Mouse (Mus musculus) spleen, adult 2 months (tissue): ENCODE data around the gene Coro7. TPM values are rescaled to one million over a fixed set of nuclear protein-coding genes. Genes with fewer than 3 reads are reported as not detected.

Experiments
- DNase-seq, 2 experiments: peaks; one replicate each; pipeline versions ENCODE4 v3.0.0 to v3.0.0-alpha.2; 2012 to 2021; ENCODE audit warnings: low spot score in 2 of 2, low read depth in 1 of 2
- H3K27ac ChIP-seq: fragments of 200-500 bp; 2 replicates; pipeline ENCODE4 v1.5.1; 2012; ENCODE audit warnings: low read length, inconsistent platforms; ENCODE audit not compliant: insufficient read depth
- H3K27me3 ChIP-seq: fragments of 200-500 bp; 2 replicates; pipeline ENCODE4 v1.6.1; 2012; ENCODE audit warnings: mild to moderate bottlenecking, moderate library complexity, low read length, inconsistent platforms; ENCODE audit not compliant: control insufficient read depth, insufficient read depth
- H3K36me3 ChIP-seq: fragments of 200-500 bp; 2 replicates; pipeline ENCODE4 v1.6.1; 2012; ENCODE audit warnings: mild to moderate bottlenecking, low read length, inconsistent platforms; ENCODE audit not compliant: control insufficient read depth, insufficient read depth
- H3K4me1 ChIP-seq: fragments of 200-500 bp; 2 replicates; pipeline ENCODE4 v1.6.1; 2011; ENCODE audit warnings: inconsistent platforms; ENCODE audit not compliant: control insufficient read depth, insufficient read depth, insufficient read length
- H3K4me3 ChIP-seq: fragments of 200-500 bp; 2 replicates; pipeline ENCODE4 v1.5.1; 2011; ENCODE audit warnings: mild to moderate bottlenecking, inconsistent platforms; ENCODE audit not compliant: insufficient read depth, insufficient read length; ENCODE audit errors: extremely low read depth
- CTCF ChIP-seq: fragments of 200-500 bp; IDR thresholded peaks from 2 replicates; pipeline ENCODE4 v1.5.1; 2011; ENCODE audit warnings: mild to moderate bottlenecking, inconsistent platforms; ENCODE audit not compliant: insufficient read depth, insufficient read length, insufficient replicate concordance; ENCODE audit errors: extremely low read depth
- POLR2A ChIP-seq: fragments of 200-500 bp; IDR thresholded peaks from 2 replicates; pipeline ENCODE4 v1.6.1; 2011; ENCODE audit warnings: low read depth, low read length, inconsistent platforms
- WGBS: fragments of 180-500 bp; shearing (Covaris S2); methylation state at CpG from one replicate; pipeline ENCODE4 v1.1.7; 2018; 5-methylcytosine and 5-hydroxymethylcytosine counted together
- polyA plus RNA-seq: library from polyadenylated mRNA; depleted of rRNA; stranded (reverse); fragments of >200 nt; gene quantifications from 2 replicates; pipeline ENCODE4 v1.2.3, GENCODE M21; 2012

Gene Coro7
- polyA plus RNA-seq, 1 experiment, result 150 TPM

DNA sequence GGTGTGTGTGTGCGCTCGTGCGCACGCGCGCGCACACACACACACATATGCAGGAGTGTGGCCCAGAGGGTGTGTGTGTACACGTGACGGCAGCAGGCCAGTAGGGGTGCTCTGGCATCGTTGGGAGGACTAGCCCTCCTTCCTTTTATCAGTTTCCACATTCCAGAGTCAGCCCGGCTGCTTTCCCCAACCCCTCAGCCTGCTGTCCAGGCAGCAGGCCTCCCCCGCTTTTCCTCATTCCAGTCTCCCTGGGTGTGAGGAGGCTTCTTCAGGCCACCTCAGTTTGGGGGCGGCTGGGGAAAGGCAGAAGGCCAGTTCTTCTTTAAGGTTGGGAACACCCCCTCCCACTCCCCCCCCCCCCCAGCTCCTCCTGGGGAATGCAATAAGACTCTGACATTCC is 37.4 kb downstream of the Coro7 start:
- no peak overlapping the region for H3K4me3 ChIP-seq
- peaks cover 13% of the 10 kb centered on the region for H3K36me3 ChIP-seq
- H3K27me3 ChIP-seq, result no peaks in the 10 kb centered on the region
- peaks cover 16% of the 10 kb centered on the region; the same call in 1 of the 2 replicates for H3K4me1 ChIP-seq
- no peak for DNase-seq
- no peak for TF ChIP-seq CTCF
- no peak for TF ChIP-seq POLR2A
- 0 out of 2 replicates have a peak overlapping the region, but pooled peaks have one; percentile 8 for H3K27ac ChIP-seq
- WGBS, result 91% methylated on average over 13 of the region's 13 CpGs

GRCm38 (mm10) chr16:4641119-4641838 is 38.3 kb downstream of the Coro7 start:
- Histone ChIP-seq H3K27me3 (no peaks in the 10 kb centered on the region), H3K27ac (peak overlapping the region; percentile 33; the same call in 1 of the 2 replicates), H3K4me3 (no peak overlapping the region), H3K4me1 (peaks cover 16% of the 10 kb centered on the region; the same call in 1 of the 2 replicates), H3K36me3 (peaks cover 9% of the 10 kb centered on the region)
- peak in 1 of 2 experiments; percentile 38 for DNase-seq
- WGBS, result 61% methylated on average over 3 of the region's 3 CpGs
- TF ChIP-seq CTCF (no peak), POLR2A (no peak)

DNA sequence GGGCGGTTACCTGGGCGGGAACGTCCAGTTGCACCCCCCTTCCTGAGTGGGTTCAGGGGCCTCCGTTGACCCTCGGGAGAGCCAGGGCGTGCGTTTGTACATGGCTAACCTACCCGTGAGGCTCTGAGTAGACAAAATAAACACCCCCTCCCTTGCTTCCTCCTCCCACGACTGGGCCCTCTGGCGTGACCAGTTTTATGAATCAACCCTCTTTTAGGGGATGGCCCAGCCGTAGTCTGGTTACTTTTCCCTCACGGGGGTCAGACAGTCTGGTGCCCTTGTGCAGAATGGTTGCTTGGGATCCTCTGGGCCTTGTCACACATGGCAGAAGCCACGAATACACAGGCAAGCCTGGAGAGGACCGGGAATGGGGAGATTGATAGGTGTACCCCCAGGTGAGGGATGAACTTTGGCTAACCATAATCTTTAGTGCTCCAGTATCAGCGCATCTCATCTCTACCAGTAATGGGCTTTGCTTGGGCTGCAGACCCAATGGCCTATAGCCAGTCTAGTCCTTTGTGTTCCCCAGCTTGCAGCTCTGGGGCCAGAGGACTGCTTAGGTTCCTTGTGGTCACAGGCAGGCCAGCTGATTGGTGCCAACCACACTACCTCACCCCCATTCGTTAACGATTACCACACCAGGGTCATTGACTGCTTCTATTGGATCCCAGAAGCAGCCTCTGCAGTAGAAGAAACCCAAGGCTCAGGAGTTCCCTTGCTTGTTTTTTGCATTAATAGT is 39.1 kb downstream of the Coro7 start:
- Histone ChIP-seq H3K36me3 (peaks cover 6% of the 10 kb centered on the region), H3K27ac (peak overlapping the region; percentile 65), H3K4me3 (peak overlapping the region; percentile 44; the same call in 1 of the 2 replicates), H3K27me3 (no peaks in the 10 kb centered on the region), H3K4me1 (peaks cover 16% of the 10 kb centered on the region; the same call in 1 of the 2 replicates)
- DNase-seq, result peak in 1 of 2 experiments; percentile 20
- TF ChIP-seq CTCF (no peak), POLR2A (no peak)
- WGBS, result 49% methylated on average over 17 of the region's 17 CpGs

GRCm38 (mm10) chr16:4639831-4640237 is 39.7 kb downstream of the Coro7 start, which contains the start of the genes Vasn and Dnaja3:
Gene Vasn, plus strand, starts transcription at chr16:4639941.
Gene Dnaja3, plus strand, starts transcription at chr16:4639989.
- peaks cover 9% of the 10 kb centered on the region for H3K36me3 ChIP-seq
- no peaks in the 10 kb centered on the region for H3K27me3 ChIP-seq
- DNase-seq, result peak in 1 of 2 experiments; percentile 45

GRCm38 (mm10) chr16:4638891-4639390 is 40.6 kb downstream of the Coro7 start:
- no peak for DNase-seq
- WGBS, result 87% methylated on average over 3 of the region's 3 CpGs
- Histone ChIP-seq H3K27me3 (no peaks in the 10 kb centered on the region), H3K27ac (no peak overlapping the region), H3K4me3 (no peak overlapping the region), H3K4me1 (peaks cover 16% of the 10 kb centered on the region; the same call in 1 of the 2 replicates), H3K36me3 (peaks cover 17% of the 10 kb centered on the region)
- TF ChIP-seq POLR2A (no peak), CTCF (no peak)

More at GRCm38 (mm10) chr16:4639831-4640237, 39.7 kb downstream of the Coro7 start, which contains the start of the genes Vasn and Dnaja3:
- 49% methylated on average over 22 of the region's 22 CpGs for WGBS
- Histone ChIP-seq H3K4me3 (peak within 1 kb of the TSS; percentile 44; the same call in 1 of the 2 replicates), H3K4me1 (peaks cover 16% of the 10 kb centered on the region; the same call in 1 of the 2 replicates), H3K27ac (peak within 1 kb of the TSS; percentile 65)
- TF ChIP-seq POLR2A (no peak), CTCF (no peak)

GRCm38 (mm10) chr16:4635760-4636159 is 43.8 kb downstream of the Coro7 start:
- Histone ChIP-seq H3K4me1 (peaks cover 5% of the 10 kb centered on the region; the same call in 1 of the 2 replicates), H3K27ac (no peak overlapping the region), H3K27me3 (no peaks in the 10 kb centered on the region), H3K36me3 (peaks cover 39% of the 10 kb centered on the region), H3K4me3 (no peak overlapping the region)
- DNase-seq, result no peak
- TF ChIP-seq POLR2A (no peak), CTCF (no peak)
- WGBS, result 96% methylated on average over 4 of the region's 4 CpGs
